Mouse (Mus musculus) testis, adult 2 months (tissue): ENCODE data around the gene Mxi1. TPM values are rescaled to one million over a fixed set of nuclear protein-coding genes. Genes with fewer than 3 reads are reported as not detected.

ENCODE experiments used
- H3K27ac ChIP-seq: fragments of 200-500 bp; 2 replicates; pipeline ENCODE4 v1.5.1; 2012; ENCODE audit warnings: low read depth, low read length; ENCODE audit not compliant: control insufficient read depth, insufficient read depth
- H3K27me3 ChIP-seq: fragments of 200-500 bp; 2 replicates; pipeline ENCODE4 v1.6.1; 2012; ENCODE audit warnings: mild to moderate bottlenecking, low read length, moderate library complexity; ENCODE audit not compliant: control insufficient read depth, insufficient read depth
- H3K36me3 ChIP-seq: fragments of 200-500 bp; 2 replicates; pipeline ENCODE4 v1.6.1; 2012; ENCODE audit warnings: mild to moderate bottlenecking, low read length; ENCODE audit not compliant: control insufficient read depth, insufficient read depth
- H3K4me1 ChIP-seq: fragments of 200-500 bp; 2 replicates; pipeline ENCODE4 v1.6.1; 2012; ENCODE audit warnings: low read length; ENCODE audit not compliant: control insufficient read depth, insufficient read depth
- H3K4me3 ChIP-seq: fragments of 200-500 bp; 2 replicates; pipeline ENCODE4 v1.5.1; 2012; ENCODE audit warnings: low read depth, mild to moderate bottlenecking, low read length, moderate library complexity, mixed read lengths; ENCODE audit not compliant: control insufficient read depth
- CTCF ChIP-seq: fragments of 200-500 bp; IDR thresholded peaks from 2 replicates; pipeline ENCODE4 v1.5.1; 2012; ENCODE audit warnings: low read depth, mild to moderate bottlenecking, inconsistent platforms, low read length, moderate library complexity; ENCODE audit not compliant: control insufficient read depth, insufficient read depth, insufficient replicate concordance
- POLR2A ChIP-seq: fragments of 200-500 bp; IDR thresholded peaks from 2 replicates; pipeline ENCODE4 v1.6.1; 2012; ENCODE audit warnings: low read depth, mild to moderate bottlenecking, inconsistent platforms, low read length, moderate library complexity; ENCODE audit not compliant: control insufficient read depth
- polyA plus RNA-seq: library from polyadenylated mRNA; depleted of rRNA; stranded (reverse); fragments of >200 nt; gene quantifications from 2 replicates; pipeline ENCODE4 v1.2.3, GENCODE M21; 2012; rRNA removed

The Mxi1 gene
- polyA plus RNA-seq, 1 experiment = 54.8 TPM

DNA sequence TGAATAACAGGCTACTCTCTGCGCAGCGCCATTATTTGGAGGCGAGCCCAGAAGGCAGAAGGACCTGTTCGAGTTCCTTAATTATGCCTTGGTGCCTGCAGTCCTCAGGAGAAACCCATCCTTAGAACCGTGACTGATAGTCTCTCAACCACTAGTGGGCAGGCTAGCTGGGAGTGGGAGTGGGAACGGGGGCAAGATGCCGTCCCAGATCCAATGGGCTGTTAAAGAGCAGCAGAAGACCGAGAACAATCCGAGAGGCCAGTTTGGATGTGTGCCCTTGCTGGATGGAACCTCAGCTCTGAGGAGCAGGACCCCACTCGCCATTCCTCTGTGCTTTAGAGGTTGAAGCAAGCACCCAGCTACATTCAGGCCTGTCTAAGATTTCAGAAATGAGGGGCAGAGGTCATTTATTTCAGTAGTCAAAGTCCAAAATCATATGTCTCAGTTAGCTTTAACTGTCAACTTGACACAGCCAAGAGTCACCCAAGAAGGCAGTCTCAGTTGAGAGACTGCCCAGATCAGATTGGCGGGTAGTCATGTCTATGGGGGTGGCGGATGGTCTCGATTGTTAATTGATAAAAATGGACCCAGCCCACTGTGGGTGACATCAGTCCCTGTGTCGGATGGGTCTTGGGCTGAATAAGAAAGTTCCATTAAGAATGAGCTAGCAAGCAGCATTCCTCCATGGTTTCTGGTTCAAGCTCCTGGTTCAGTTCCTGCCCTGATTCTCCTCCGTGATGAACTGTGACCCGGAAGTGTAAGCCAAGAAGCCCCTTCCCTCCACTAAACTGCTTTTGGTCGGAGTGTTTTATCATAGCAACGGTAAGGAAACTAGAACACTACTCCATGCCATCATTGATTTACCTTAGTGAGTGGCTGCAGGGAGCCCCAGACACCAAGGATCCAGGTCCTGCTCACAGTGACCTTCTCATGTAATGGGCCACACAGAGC, 112.3 kb downstream of the Mxi1 start:
- H3K27ac ChIP-seq = no peak overlapping the region
- peaks cover 9% of the 10 kb centered on the region for H3K4me1 ChIP-seq
- no peaks in the 10 kb centered on the region for H3K36me3 ChIP-seq
- H3K27me3 ChIP-seq = no peaks in the 10 kb centered on the region
- no peak for TF ChIP-seq CTCF
- no peak for TF ChIP-seq POLR2A
- H3K4me3 ChIP-seq = no peak overlapping the region

DNA sequence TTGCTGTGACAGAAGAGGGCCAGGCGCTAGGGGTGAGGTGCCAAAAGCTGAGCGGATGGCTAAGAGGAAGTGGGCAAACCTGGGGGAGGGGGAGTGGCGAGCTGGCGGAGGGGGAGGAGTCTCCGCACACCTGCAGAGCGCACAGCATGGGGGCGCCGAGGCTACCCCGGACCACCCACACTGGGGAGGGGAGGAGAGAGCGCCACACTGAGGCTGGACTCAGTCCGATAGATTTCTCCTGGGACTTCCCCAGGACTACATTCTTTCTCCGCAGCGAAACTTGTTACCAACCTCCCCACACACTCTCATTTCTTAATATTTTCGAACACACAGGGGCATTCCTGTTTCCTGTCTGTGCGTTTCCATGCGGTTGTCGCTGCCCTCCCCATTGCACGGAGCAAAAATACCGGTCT, 113.0 kb downstream of the Mxi1 start:
- no peak for TF ChIP-seq CTCF
- TF ChIP-seq POLR2A = no peak
- H3K27ac ChIP-seq = no peak overlapping the region
- no peaks in the 10 kb centered on the region for H3K27me3 ChIP-seq
- no peak overlapping the region for H3K4me3 ChIP-seq
- peaks cover 9% of the 10 kb centered on the region for H3K4me1 ChIP-seq
- H3K36me3 ChIP-seq = no peaks in the 10 kb centered on the region

DNA sequence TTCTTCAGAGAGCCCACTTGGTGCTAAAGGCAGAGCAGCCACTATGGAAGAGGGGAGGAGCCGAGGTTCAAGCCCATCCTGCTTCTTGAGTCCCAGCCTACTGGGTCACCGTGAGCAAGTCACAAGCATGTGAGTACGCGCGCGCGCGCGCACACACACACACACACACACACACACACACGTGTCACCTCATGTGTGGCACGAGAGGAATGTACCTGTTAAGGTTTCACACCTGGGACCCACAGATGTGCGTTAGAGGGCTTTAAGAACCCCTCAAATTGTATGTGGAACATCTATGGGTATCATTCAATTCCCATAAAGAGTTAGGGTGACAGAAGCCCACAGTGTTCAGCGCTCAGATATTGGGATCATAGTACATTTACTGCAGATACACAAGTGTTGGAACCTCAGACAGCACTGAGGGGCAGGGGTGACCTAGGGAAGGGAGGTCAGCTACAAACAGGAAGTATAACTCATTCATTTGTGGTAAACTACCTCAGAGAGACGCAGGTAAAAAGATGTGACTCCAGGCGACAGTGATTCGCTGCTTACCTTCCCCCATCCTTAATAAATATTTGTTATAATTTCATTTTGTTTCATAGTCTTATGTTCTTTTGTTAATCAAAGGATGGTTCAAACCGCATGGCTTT, 113.6 kb downstream of the Mxi1 start:
- Histone ChIP-seq H3K27ac (no peak overlapping the region), H3K27me3 (no peaks in the 10 kb centered on the region), H3K4me1 (peaks cover 9% of the 10 kb centered on the region), H3K4me3 (no peak overlapping the region), H3K36me3 (no peaks in the 10 kb centered on the region)
- TF ChIP-seq CTCF = no peak
- TF ChIP-seq POLR2A = no peak

- Histone ChIP-seq H3K4me1 (peaks cover 9% of the 10 kb centered on the region), H3K27ac (no peak overlapping the region), H3K36me3 (no peaks in the 10 kb centered on the region), H3K27me3 (no peaks in the 10 kb centered on the region), H3K4me3 (no peak overlapping the region)
- TF ChIP-seq CTCF = no peak
- no peak for TF ChIP-seq POLR2A
These were observed 114.3 kb downstream of the Mxi1 start for GRCm38 (mm10) chr19:53424629-53425028.

Other genes starting within 250 kb of the Mxi1 start
- 27.2 and 29.0 TPM in 2 replicates for gene Add3, start 170.1 kb upstream of the Mxi1 start, polyA plus RNA-seq
- not detected in 2 replicates for gene Gm10197, start 61.2 kb downstream of the Mxi1 start, polyA plus RNA-seq
- gene Smndc1, start 80.1 kb downstream of the Mxi1 start, polyA plus RNA-seq = 9.1 and 12.2 TPM in 2 replicates
- gene Dusp5, start 218.6 kb downstream of the Mxi1 start, polyA plus RNA-seq = 6.7 and 7.9 TPM in 2 replicates